Mouse (Mus musculus): Measurements from ENCODE around the gene Pef1. TPM values are rescaled to one million over a fixed set of nuclear protein-coding genes. Genes with fewer than 3 reads are reported as not detected.

Gene Pef1
- 140 and 212 TPM in 2 replicates for polyA plus RNA-seq (2012; rRNA removed; ENCODE audit: low replicate concordance)

GRCm38 (mm10) chr4:130102111-130102651, at the start of gene Pef1:
Gene Pef1, plus strand, starts transcription at chr4:130102558.

GRCm38 (mm10) chr4:130139214-130139492, 36.8 kb downstream of the Pef1 start, which contains the start of gene Hcrtr1:
Gene Hcrtr1, minus strand, starts transcription at chr4:130139359.

GRCm38 (mm10) chr4:130175072-130175711, 72.8 kb downstream of the Pef1 start, which contains the start of gene Tinagl1:
Gene Tinagl1, minus strand, starts transcription at chr4:130175122.

Other genes starting within 250 kb of the Pef1 start
- 0.13 TPM in 1 of 2 replicates, not detected in the other for gene Spocd1, start 173.3 kb upstream of the Pef1 start, polyA plus RNA-seq (2012; rRNA removed; ENCODE audit: low replicate concordance)
- 0.99 and 15.8 TPM in 2 replicates for gene Adgrb2, start 117.7 kb upstream of the Pef1 start, polyA plus RNA-seq (2012; rRNA removed; ENCODE audit: low replicate concordance)
- gene Col16a1, start 54.7 kb upstream of the Pef1 start, polyA plus RNA-seq (2012; rRNA removed; ENCODE audit: low replicate concordance): 14.5 and 152 TPM in 2 replicates
- 0.54 and 1.0 TPM in 2 replicates for gene Hcrtr1, start 36.8 kb downstream of the Pef1 start, polyA plus RNA-seq (2012; rRNA removed; ENCODE audit: low replicate concordance)
- 126 and 246 TPM in 2 replicates for gene Tinagl1, start 72.6 kb downstream of the Pef1 start, polyA plus RNA-seq (2012; rRNA removed; ENCODE audit: low replicate concordance)
- not detected in 2 replicates for gene Gm853, start 119.8 kb downstream of the Pef1 start, polyA plus RNA-seq (2012; rRNA removed; ENCODE audit: low replicate concordance)
- 0.56 and 50.5 TPM in 2 replicates for gene Serinc2, start 176.6 kb downstream of the Pef1 start, polyA plus RNA-seq (2012; rRNA removed; ENCODE audit: low replicate concordance)
- 12.3 and 73.1 TPM in 2 replicates for gene Fabp3, start 206.0 kb downstream of the Pef1 start, polyA plus RNA-seq (2012; rRNA removed; ENCODE audit: low replicate concordance)
- 0.32 TPM in 1 of 2 replicates, not detected in the other for gene Gm10570, start 206.1 kb downstream of the Pef1 start, polyA plus RNA-seq (2012; rRNA removed; ENCODE audit: low replicate concordance)

Data from subcutaneous adipose tissue, adult 2 months (tissue).